8 mouse cellular contexts compared by ENCODE assay signal in genomic region chr17:55957168-55957567, GRCm38 (mm10). TPM values are rescaled to one million over a fixed set of nuclear protein-coding genes. Genes with fewer than 3 reads are reported as not detected.
DNase-seq lines count a peak whose midpoint lies in the region; ATAC-seq and TF ChIP-seq lines count a peak whose summit lies in the region.

No protein-coding gene starts in this region.

- H3K9ac ChIP-seq in hindbrain, embryonic 12.5 days = no peak overlapping the region

- H3K27ac ChIP-seq in hindbrain, embryonic 12.5 days = peak overlapping the region; percentile 55; the same call in 1 of the 2 replicates

- H3K4me2 ChIP-seq in hindbrain, embryonic 12.5 days (replicated peaks) = peak overlapping the region; percentile 77; the same call in 1 of the 2 replicates

- TF ChIP-seq CTCF in G1E (IDR thresholded peaks at IDR 0.05; ENCODE audit: low read depth, low read length) = peak; percentile 69

- WGBS in hindbrain, embryonic 12.5 days = 15% methylated on average over 9 of the region's 9 CpGs

- peak; percentile 59 for DNase-seq in G1E (ENCODE audit: low spot score)
- peak; percentile 33 to 60 for DNase-seq in adrenal gland, postnatal 4 days (ENCODE audit: low spot score in 2 of 2)
- peak; percentile 76 to 81 for DNase-seq in layer of hippocampus, postnatal 10 days (ENCODE audit: low spot score in 2 of 2)
- DNase-seq in right cerebral cortex, postnatal 25 days = peak; percentile 61

- H3K27me3 ChIP-seq in G1E (ENCODE audit: insufficient read depth, low read length) = peaks cover 20% of the 10 kb centered on the region
- H3K27me3 ChIP-seq in hindbrain, embryonic 12.5 days = peaks cover 14% of the 10 kb centered on the region
- no peaks in the 10 kb centered on the region for H3K27me3 ChIP-seq in megakaryocyte, embryonic 14.5 days (replicated peaks)

- H3K4me1 ChIP-seq in G1E (ENCODE audit: insufficient read depth, low read depth, low read length) = peaks cover 65% of the 10 kb centered on the region
- peaks cover 27% of the 10 kb centered on the region for H3K4me1 ChIP-seq in hindbrain, embryonic 12.5 days
- H3K4me1 ChIP-seq in megakaryocyte, embryonic 14.5 days = peaks cover 86% of the 10 kb centered on the region

- peak overlapping the region; percentile 1; the same call in 1 of the 2 replicates for H3K4me3 ChIP-seq in G1E (ENCODE audit: low read depth, low read length)
- no peak overlapping the region for H3K4me3 ChIP-seq in hindbrain, embryonic 12.5 days
- H3K4me3 ChIP-seq in megakaryocyte, embryonic 14.5 days (replicated peaks) = peak overlapping the region; percentile 81

- no peak for ATAC-seq in G1E (ENCODE audit: extremely low read depth, insufficient number of reproducible peaks, low FRiP score, poor library complexity, severe bottlenecking)
- ATAC-seq in erythroblast, adult 5-6 weeks (replicated peaks; ENCODE audit: low FRiP score, poor library complexity, severe bottlenecking) = 0 out of 2 replicates have a peak, but pooled peaks have one; percentile 39
- ATAC-seq in hindbrain, embryonic 12.5 days (ENCODE audit: low FRiP score) = peak; percentile 35; the same call in 1 of the 2 replicates
- ATAC-seq in inflammation-experienced regulatory T-cells, adult 6 months = no peak

- H3K9me3 ChIP-seq in G1E (replicated peaks) = no peaks in the 10 kb centered on the region
- no peaks in the 10 kb centered on the region for H3K9me3 ChIP-seq in hindbrain, embryonic 12.5 days (replicated peaks)
- no peaks in the 10 kb centered on the region for H3K9me3 ChIP-seq in megakaryocyte, embryonic 14.5 days

- peaks cover 33% of the 10 kb centered on the region for H3K36me3 ChIP-seq in G1E (replicated peaks)
- H3K36me3 ChIP-seq in hindbrain, embryonic 12.5 days = peaks cover 14% of the 10 kb centered on the region; the same call in 1 of the 2 replicates
- H3K36me3 ChIP-seq in megakaryocyte, embryonic 14.5 days (replicated peaks; ENCODE audit: low read length) = peaks cover 47% of the 10 kb centered on the region

RNA-seq across cellular contexts. Expression of gene Yju2, which starts 1.7 kb away (rescaled TPM):
- total RNA-seq in G1E (2014; fragmentation: Nextera tagmentation) (8.3 and 12.6 TPM in 2 replicates), G1E (2017) (16.7 and 18.1 TPM in 2 replicates)
- 27.8 and 33.5 TPM in 2 replicates for polyA plus RNA-seq in G1E (2012)
- total RNA-seq in adrenal gland, postnatal 4 days (2021) = 10 to 100 TPM; 22.7 to 26.9 TPM
- 1.0 and 14.0 TPM in 2 replicates for total RNA-seq in erythroblast, adult 5-6 weeks (2015; ENCODE audit: low replicate concordance)
- 5.7 and 10.5 TPM in 2 replicates for total RNA-seq in erythroblast, adult 5-6 weeks (2017; ENCODE audit: low replicate concordance)
- 24.1 and 26.7 TPM in 2 replicates for polyA plus RNA-seq in hindbrain, embryonic 12.5 days (2016; fragmentation: Nextera tagmentation; extraction: Ambion mirVana)
- 10 to 100 TPM; 15.9 to 16.8 TPM for total RNA-seq in layer of hippocampus, postnatal 10 days (2021)
- polyA plus RNA-seq in megakaryocyte, embryonic 14.5 days (2012; ENCODE audit: insufficient read depth, low replicate concordance) = 15.6 and 33.1 TPM in 2 replicates
- 10 to 100 TPM; 25.6 to 36.5 (median 33.0) TPM for polyA plus RNA-seq in inflammation-experienced regulatory T-cells, adult 6 months (2017; shearing (Covaris generic))

RNA-seq across cellular contexts. Expression of gene Ebi3, which starts 4.7 kb away (rescaled TPM):
- 0.63 and 0.98 TPM in 2 replicates for total RNA-seq in G1E (2014; fragmentation: Nextera tagmentation)
- total RNA-seq in G1E (2017) = 1.6 and 2.0 TPM in 2 replicates
- polyA plus RNA-seq in G1E (2012) = 2.5 and 2.6 TPM in 2 replicates
- total RNA-seq in adrenal gland, postnatal 4 days (2021) = 1 to 10 TPM; 2.1 to 3.0 TPM
- 6.1 and 9.4 TPM in 2 replicates for total RNA-seq in erythroblast, adult 5-6 weeks (2015; ENCODE audit: low replicate concordance)
- 4.9 and 5.4 TPM in 2 replicates for total RNA-seq in erythroblast, adult 5-6 weeks (2017; ENCODE audit: low replicate concordance)
- 2.6 and 4.4 TPM in 2 replicates for polyA plus RNA-seq in hindbrain, embryonic 12.5 days (2016; fragmentation: Nextera tagmentation; extraction: Ambion mirVana)
- total RNA-seq in layer of hippocampus, postnatal 10 days (2021) = 1 to 10 TPM; 3.1 to 3.8 TPM
- polyA plus RNA-seq in megakaryocyte, embryonic 14.5 days (2012; ENCODE audit: insufficient read depth, low replicate concordance) = 114 and 143 TPM in 2 replicates
- 10 to 100 TPM; 50.3 to 70.8 (median 50.4) TPM for polyA plus RNA-seq in inflammation-experienced regulatory T-cells, adult 6 months (2017; shearing (Covaris generic))

RNA-seq across cellular contexts. Expression of gene Zfp119b, which starts 7.9 kb away (rescaled TPM):
- total RNA-seq in G1E (2014; fragmentation: Nextera tagmentation) (2.2 and 4.2 TPM in 2 replicates), G1E (2017) (7.8 and 10.0 TPM in 2 replicates)
- polyA plus RNA-seq in G1E (2012) = 0.22 and 0.39 TPM in 2 replicates
- 1 to 10 TPM; 7.2 to 8.0 TPM for total RNA-seq in adrenal gland, postnatal 4 days (2021)
- total RNA-seq in erythroblast, adult 5-6 weeks (2015; ENCODE audit: low replicate concordance) = 2.9 TPM in 1 of 2 replicates, not detected in the other
- 2.6 and 5.0 TPM in 2 replicates for total RNA-seq in erythroblast, adult 5-6 weeks (2017; ENCODE audit: low replicate concordance)
- polyA plus RNA-seq in hindbrain, embryonic 12.5 days (2016; fragmentation: Nextera tagmentation; extraction: Ambion mirVana) = 6.2 and 6.3 TPM in 2 replicates
- 1 to 10 TPM; 3.9 to 4.4 TPM for total RNA-seq in layer of hippocampus, postnatal 10 days (2021)
- 0.12 TPM in 1 of 2 replicates, not detected in the other for polyA plus RNA-seq in megakaryocyte, embryonic 14.5 days (2012; ENCODE audit: insufficient read depth, low replicate concordance)
- polyA plus RNA-seq in inflammation-experienced regulatory T-cells, adult 6 months (2017; shearing (Covaris generic)) = 10 to 100 TPM in 2 of 3 experiments, 1 to 10 TPM in 1; 8.1 to 20.3 (median 17.7) TPM

RNA-seq across cellular contexts. Expression of gene Shd, which starts 13.1 kb away (rescaled TPM):
- total RNA-seq in G1E (2014; fragmentation: Nextera tagmentation) = not detected in 2 replicates
- 0.58 TPM in 1 of 2 replicates, not detected in the other for total RNA-seq in G1E (2017)
- 0.33 and 0.59 TPM in 2 replicates for polyA plus RNA-seq in G1E (2012)
- 10 to 100 TPM in 1 of 2 experiments, 1 to 10 TPM in 1; 7.3 to 16.9 TPM for total RNA-seq in adrenal gland, postnatal 4 days (2021)
- total RNA-seq in erythroblast, adult 5-6 weeks (2015; ENCODE audit: low replicate concordance) = not detected in 2 replicates
- total RNA-seq in erythroblast, adult 5-6 weeks (2017; ENCODE audit: low replicate concordance) = not detected in 2 replicates
- 133 and 135 TPM in 2 replicates for polyA plus RNA-seq in hindbrain, embryonic 12.5 days (2016; fragmentation: Nextera tagmentation; extraction: Ambion mirVana)
- total RNA-seq in layer of hippocampus, postnatal 10 days (2021) = 10 to 100 TPM; 53.7 to 55.3 TPM
- polyA plus RNA-seq in megakaryocyte, embryonic 14.5 days (2012; ENCODE audit: insufficient read depth, low replicate concordance) = 2.9 and 15.1 TPM in 2 replicates
- polyA plus RNA-seq in inflammation-experienced regulatory T-cells, adult 6 months (2017; shearing (Covaris generic)) = under 1 TPM in 1 of 3 experiments, not detected in 2; 0.40 TPM

RNA-seq across cellular contexts. Expression of gene Fsd1, which starts 29.1 kb away (rescaled TPM):
- total RNA-seq in G1E (2014; fragmentation: Nextera tagmentation) (not detected in 2 replicates), G1E (2017) (0.27 TPM in 1 of 2 replicates, not detected in the other)
- polyA plus RNA-seq in G1E (2012) = not detected in 2 replicates
- total RNA-seq in adrenal gland, postnatal 4 days (2021) = 1 to 10 TPM; 4.1 to 9.2 TPM
- not detected in 2 replicates for total RNA-seq in erythroblast, adult 5-6 weeks (2015; ENCODE audit: low replicate concordance)
- not detected in 2 replicates for total RNA-seq in erythroblast, adult 5-6 weeks (2017; ENCODE audit: low replicate concordance)
- 96.4 and 103 TPM in 2 replicates for polyA plus RNA-seq in hindbrain, embryonic 12.5 days (2016; fragmentation: Nextera tagmentation; extraction: Ambion mirVana)
- total RNA-seq in layer of hippocampus, postnatal 10 days (2021) = 100 to 1,000 TPM in 1 of 2 experiments, 10 to 100 TPM in 1; 98.0 to 101 TPM
- not detected in 2 replicates for polyA plus RNA-seq in megakaryocyte, embryonic 14.5 days (2012; ENCODE audit: insufficient read depth, low replicate concordance)
- under 1 TPM in 1 of 3 experiments, not detected in 2; 0.98 TPM for polyA plus RNA-seq in inflammation-experienced regulatory T-cells, adult 6 months (2017; shearing (Covaris generic))

Comparison
In these comparisons a context has a peak if more than half of its experiments do, and no peak if none do; other contexts are left out.
1. ATAC-seq: peak in erythroblast, adult 5-6 weeks (single experiment) and hindbrain, embryonic 12.5 days (single experiment); none in G1E (single experiment) and inflammation-experienced regulatory T-cells, adult 6 months (single experiment).
2. Peak in every context shown above with its lines, with median percentiles within 50 percentile points of each other: DNase-seq.